11 mouse cellular contexts compared by ENCODE assay signal in the genomic region with DNA sequence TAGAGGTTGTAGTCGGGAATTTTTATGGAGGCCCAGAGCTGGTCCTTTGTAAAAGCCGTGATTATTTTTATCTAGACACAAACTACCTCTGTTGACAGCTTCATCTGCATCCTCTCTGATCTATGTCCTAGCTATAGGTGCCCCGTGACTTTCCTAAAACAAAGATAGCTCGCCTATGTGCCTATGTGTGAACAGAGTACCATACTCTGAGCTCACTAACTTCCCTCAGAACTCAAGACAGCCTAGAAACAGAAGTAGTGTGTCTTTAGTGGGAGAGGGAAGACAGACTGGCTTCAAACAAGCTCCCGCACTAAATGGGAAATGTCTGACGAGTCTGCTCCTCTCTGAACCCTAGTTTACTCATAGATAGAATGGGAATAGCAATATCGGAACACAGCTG. TPM values are rescaled to one million over a fixed set of nuclear protein-coding genes. Genes with fewer than 3 reads are reported as not detected.
DNase-seq lines count a peak whose midpoint lies in the region; ATAC-seq and TF ChIP-seq lines count a peak whose summit lies in the region.
"Had no signal": no experiment of that assay in that cellular context is flagged by ENCODE, and none has a peak within 500 bp of the region (broad histone marks: within the 10 kb centered on the region; RNA-seq: fewer than 3 reads in every experiment).

No protein-coding gene starts in this region.

- no peak for ATAC-seq in hindbrain, postnatal 0 days
- no peak for ATAC-seq in hindbrain, embryonic 12.5 days (ENCODE audit: low FRiP score)
- no peak for ATAC-seq in embryonic facial prominence, embryonic 12.5 days (ENCODE audit: insufficient number of reproducible peaks, insufficient read depth, low FRiP score, low TSS enrichment)
- ATAC-seq in liver, embryonic 15.5 days (ENCODE audit: insufficient read depth): no peak

- H3K27ac ChIP-seq in hindbrain, postnatal 0 days: no peak overlapping the region
- H3K27ac ChIP-seq in hindbrain, embryonic 12.5 days: no peak overlapping the region
- H3K27ac ChIP-seq in embryonic facial prominence, embryonic 12.5 days: 0 out of 2 replicates have a peak overlapping the region, but pooled peaks have one; percentile 71
- peak overlapping the region; percentile 86 for H3K27ac ChIP-seq in liver, embryonic 15.5 days (replicated peaks)
- H3K27ac ChIP-seq in thymus, adult 2 months (ENCODE audit: control insufficient read depth, insufficient read depth, low read length): no peak overlapping the region

- no peak for TF ChIP-seq CTCF in hindbrain, postnatal 0 days (IDR thresholded peaks at IDR 0.05; ENCODE audit: low read depth)
- TF ChIP-seq CTCF in E14TG2a.4 (conservative IDR thresholded peaks at IDR 0.05; ENCODE audit: low read length): no peak
- no peak for TF ChIP-seq CTCF in thymus, adult 2 months (IDR thresholded peaks at IDR 0.05; ENCODE audit: borderline replicate concordance, control insufficient read depth, extremely low read depth, insufficient read depth, low read length, poor library complexity)

- H3K9ac ChIP-seq in hindbrain, postnatal 0 days (replicated peaks; ENCODE audit: low read length): no peak overlapping the region
- no peak overlapping the region for H3K9ac ChIP-seq in hindbrain, embryonic 12.5 days
- no peak overlapping the region for H3K9ac ChIP-seq in embryonic facial prominence, embryonic 12.5 days
- peak overlapping the region; percentile 78 for H3K9ac ChIP-seq in liver, embryonic 15.5 days

- no peak for DNase-seq in hindbrain, postnatal 0 days (ENCODE audit: low spot score)
- DNase-seq in thymus, adult 2 months: no peak
- no peak for DNase-seq in Muller cell, postnatal 12 days (ENCODE audit: inconsistent ontology term)
- DNase-seq in cerebellum, adult 8-10 months: no peak

- H3K4me1 ChIP-seq in hindbrain, postnatal 0 days (ENCODE audit: insufficient read depth, low read length): 0 out of 2 replicates have a peak, but pooled peaks cover 5% of the 10 kb centered on the region
- peaks cover 14% of the 10 kb centered on the region for H3K4me1 ChIP-seq in hindbrain, embryonic 12.5 days
- H3K4me1 ChIP-seq in E14TG2a.4 (replicated peaks; ENCODE audit: low read depth, low read length): peaks cover 48% of the 10 kb centered on the region
- peaks cover 15% of the 10 kb centered on the region for H3K4me1 ChIP-seq in embryonic facial prominence, embryonic 12.5 days
- peaks cover 54% of the 10 kb centered on the region for H3K4me1 ChIP-seq in liver, embryonic 15.5 days (replicated peaks)
- peaks cover 10% of the 10 kb centered on the region for H3K4me1 ChIP-seq in thymus, adult 2 months (replicated peaks; ENCODE audit: control insufficient read depth, insufficient read depth, low read length)

- 0 out of 2 replicates have a peak overlapping the region, but pooled peaks have one; percentile 69 for H3K4me3 ChIP-seq in hindbrain, postnatal 0 days (ENCODE audit: low read length)
- no peak overlapping the region for H3K4me3 ChIP-seq in hindbrain, embryonic 12.5 days
- peak overlapping the region; percentile 89 for H3K4me3 ChIP-seq in E14TG2a.4 (replicated peaks; ENCODE audit: low read length)
- peak overlapping the region; percentile 57; the same call in 1 of the 2 replicates for H3K4me3 ChIP-seq in embryonic facial prominence, embryonic 12.5 days
- peak overlapping the region; percentile 79 for H3K4me3 ChIP-seq in liver, embryonic 15.5 days (replicated peaks)
- H3K4me3 ChIP-seq in thymus, adult 2 months (ENCODE audit: control insufficient read depth, insufficient read depth, low read length): no peak overlapping the region

- WGBS in hindbrain, postnatal 0 days: 86% methylated on average over 7 of the region's 7 CpGs
- WGBS in hindbrain, embryonic 12.5 days: 85% methylated on average over 7 of the region's 7 CpGs
- 80% methylated on average over 7 of the region's 7 CpGs for WGBS in embryonic facial prominence, embryonic 12.5 days
- 31% methylated on average over 7 of the region's 7 CpGs for WGBS in liver, embryonic 15.5 days (ENCODE audit: insufficient replicate concordance)
- WGBS in thymus, adult 2 months: 72% methylated on average over 7 of the region's 7 CpGs

- no peak for TF ChIP-seq POLR2A in thymus, adult 2 months (IDR thresholded peaks at IDR 0.05; ENCODE audit: control insufficient read depth, extremely low read depth, insufficient read depth, low read length, poor library complexity)

- H3K9me3 ChIP-seq in hindbrain, postnatal 0 days (ENCODE audit: low read length): no peaks in the 10 kb centered on the region
- H3K9me3 ChIP-seq in hindbrain, embryonic 12.5 days (replicated peaks): no peaks in the 10 kb centered on the region
- H3K9me3 ChIP-seq in E14TG2a.4 (ENCODE audit: low read length): no peaks in the 10 kb centered on the region
- no peaks in the 10 kb centered on the region for H3K9me3 ChIP-seq in embryonic facial prominence, embryonic 12.5 days
- no peaks in the 10 kb centered on the region for H3K9me3 ChIP-seq in liver, embryonic 15.5 days (replicated peaks)

- peak overlapping the region; percentile 94; the same call in 1 of the 2 replicates for H3K4me2 ChIP-seq in hindbrain, postnatal 0 days (ENCODE audit: low read depth, low read length)
- H3K4me2 ChIP-seq in hindbrain, embryonic 12.5 days (replicated peaks): no peak overlapping the region
- H3K4me2 ChIP-seq in embryonic facial prominence, embryonic 12.5 days (replicated peaks): peak overlapping the region; percentile 65
- peak overlapping the region; percentile 84 for H3K4me2 ChIP-seq in liver, embryonic 15.5 days

- H3K27me3 ChIP-seq in hindbrain, postnatal 0 days (ENCODE audit: insufficient read depth, low read length): no peaks in the 10 kb centered on the region
- no peaks in the 10 kb centered on the region for H3K27me3 ChIP-seq in hindbrain, embryonic 12.5 days
- H3K27me3 ChIP-seq in E14TG2a.4 (ENCODE audit: insufficient read depth, low read length): no peaks in the 10 kb centered on the region
- H3K27me3 ChIP-seq in embryonic facial prominence, embryonic 12.5 days: no peaks in the 10 kb centered on the region
- H3K27me3 ChIP-seq in liver, embryonic 15.5 days: no peaks in the 10 kb centered on the region
- no peaks in the 10 kb centered on the region for H3K27me3 ChIP-seq in thymus, adult 2 months (ENCODE audit: control insufficient read depth, insufficient read depth, low read length)

- H3K36me3 ChIP-seq in hindbrain, postnatal 0 days (ENCODE audit: insufficient read depth, low read length): 0 out of 2 replicates have a peak, but pooled peaks cover under 1% of the 10 kb centered on the region
- H3K36me3 ChIP-seq in hindbrain, embryonic 12.5 days: peaks cover 3% of the 10 kb centered on the region
- H3K36me3 ChIP-seq in E14TG2a.4 (ENCODE audit: insufficient read depth, low read length): peaks cover 35% of the 10 kb centered on the region
- H3K36me3 ChIP-seq in embryonic facial prominence, embryonic 12.5 days: peaks cover 2% of the 10 kb centered on the region; the same call in 1 of the 2 replicates
- peaks cover 15% of the 10 kb centered on the region for H3K36me3 ChIP-seq in liver, embryonic 15.5 days (replicated peaks)
- H3K36me3 ChIP-seq in thymus, adult 2 months (ENCODE audit: control insufficient read depth, insufficient read depth, low read length): 0 out of 2 replicates have a peak, but pooled peaks cover under 1% of the 10 kb centered on the region

RNA-seq across cellular contexts. Expression of a gene that starts 0.7 kb away (rescaled TPM):
- total RNA-seq in hindbrain, postnatal 0 days (2014; rRNA removed): 15.8 and 19.0 TPM in 2 replicates
- 28.2 and 28.8 TPM in 2 replicates for polyA plus RNA-seq in hindbrain, postnatal 0 days (2015; fragmentation: Nextera tagmentation; extraction: Ambion mirVana)
- 24.8 and 27.4 TPM in 2 replicates for polyA plus RNA-seq in hindbrain, embryonic 12.5 days (2016; fragmentation: Nextera tagmentation; extraction: Ambion mirVana)
- polyA plus RNA-seq in embryonic facial prominence, embryonic 12.5 days (2016; fragmentation: Nextera tagmentation; extraction: Ambion mirVana): 31.0 and 33.7 TPM in 2 replicates
- polyA plus RNA-seq in liver, embryonic 15.5 days (2015; fragmentation: Nextera tagmentation; extraction: Ambion mirVana): 20.1 and 22.3 TPM in 2 replicates
- 27.2 and 31.1 TPM in 2 replicates for polyA plus RNA-seq in thymus, adult 2 months (2012; rRNA removed)

RNA-seq across cellular contexts. Expression of a gene that starts 25.7 kb away (rescaled TPM):
- total RNA-seq in hindbrain, postnatal 0 days (2014; rRNA removed): 94.9 and 112 TPM in 2 replicates
- 111 and 118 TPM in 2 replicates for polyA plus RNA-seq in hindbrain, postnatal 0 days (2015; fragmentation: Nextera tagmentation; extraction: Ambion mirVana)
- polyA plus RNA-seq in hindbrain, embryonic 12.5 days (2016; fragmentation: Nextera tagmentation; extraction: Ambion mirVana): 76.8 and 81.8 TPM in 2 replicates
- 93.8 and 94.2 TPM in 2 replicates for polyA plus RNA-seq in embryonic facial prominence, embryonic 12.5 days (2016; fragmentation: Nextera tagmentation; extraction: Ambion mirVana)
- polyA plus RNA-seq in liver, embryonic 15.5 days (2015; fragmentation: Nextera tagmentation; extraction: Ambion mirVana): 57.5 and 60.5 TPM in 2 replicates
- polyA plus RNA-seq in thymus, adult 2 months (2012; rRNA removed): 55.4 and 58.2 TPM in 2 replicates

RNA-seq across cellular contexts. Expression of a gene that starts 28.6 kb away (rescaled TPM):
- 148 and 186 TPM in 2 replicates for total RNA-seq in hindbrain, postnatal 0 days (2014; rRNA removed)
- 321 and 322 TPM in 2 replicates for polyA plus RNA-seq in hindbrain, postnatal 0 days (2015; fragmentation: Nextera tagmentation; extraction: Ambion mirVana)
- 735 and 741 TPM in 2 replicates for polyA plus RNA-seq in hindbrain, embryonic 12.5 days (2016; fragmentation: Nextera tagmentation; extraction: Ambion mirVana)
- 874 and 888 TPM in 2 replicates for polyA plus RNA-seq in embryonic facial prominence, embryonic 12.5 days (2016; fragmentation: Nextera tagmentation; extraction: Ambion mirVana)
- polyA plus RNA-seq in liver, embryonic 15.5 days (2015; fragmentation: Nextera tagmentation; extraction: Ambion mirVana): 509 TPM in 2 replicates
- polyA plus RNA-seq in thymus, adult 2 months (2012; rRNA removed): 376 and 377 TPM in 2 replicates

RNA-seq across cellular contexts. Expression of a gene that starts 32.4 kb away (rescaled TPM):
- total RNA-seq in hindbrain, postnatal 0 days (2014; rRNA removed): 0.16 TPM in 1 of 2 replicates, not detected in the other
- 0.09 TPM in 1 of 2 replicates, not detected in the other for polyA plus RNA-seq in hindbrain, postnatal 0 days (2015; fragmentation: Nextera tagmentation; extraction: Ambion mirVana)
- not detected in 2 replicates for polyA plus RNA-seq in hindbrain, embryonic 12.5 days (2016; fragmentation: Nextera tagmentation; extraction: Ambion mirVana)
- 0.13 TPM in 1 of 2 replicates, not detected in the other for polyA plus RNA-seq in embryonic facial prominence, embryonic 12.5 days (2016; fragmentation: Nextera tagmentation; extraction: Ambion mirVana)
- polyA plus RNA-seq in liver, embryonic 15.5 days (2015; fragmentation: Nextera tagmentation; extraction: Ambion mirVana): not detected in 2 replicates
- not detected in 2 replicates for polyA plus RNA-seq in thymus, adult 2 months (2012; rRNA removed)
- total RNA-seq: common myeloid progenitor, adult 5-6 weeks had no signal
- polyA plus RNA-seq: activated CD4-positive, CD25-positive, alpha-beta regulatory T cell, adult 4 months; kidney, adult 2 months had no signal

RNA-seq across cellular contexts. Expression of a gene that starts 45.3 kb away (rescaled TPM):
- 71.2 and 74.0 TPM in 2 replicates for total RNA-seq in hindbrain, postnatal 0 days (2014; rRNA removed)
- 79.8 and 80.8 TPM in 2 replicates for polyA plus RNA-seq in hindbrain, postnatal 0 days (2015; fragmentation: Nextera tagmentation; extraction: Ambion mirVana)
- 115 and 126 TPM in 2 replicates for polyA plus RNA-seq in hindbrain, embryonic 12.5 days (2016; fragmentation: Nextera tagmentation; extraction: Ambion mirVana)
- 97.6 and 108 TPM in 2 replicates for polyA plus RNA-seq in embryonic facial prominence, embryonic 12.5 days (2016; fragmentation: Nextera tagmentation; extraction: Ambion mirVana)
- polyA plus RNA-seq in liver, embryonic 15.5 days (2015; fragmentation: Nextera tagmentation; extraction: Ambion mirVana): 79.9 and 89.4 TPM in 2 replicates
- polyA plus RNA-seq in thymus, adult 2 months (2012; rRNA removed): 36.9 and 39.4 TPM in 2 replicates

Comparison
In these comparisons a context has a peak if more than half of its experiments do, and no peak if none do; other contexts are left out.
1. H3K4me3 ChIP-seq: peak in hindbrain, postnatal 0 days (single experiment), E14TG2a.4 (single experiment), embryonic facial prominence, embryonic 12.5 days (single experiment) and liver, embryonic 15.5 days (single experiment); none in hindbrain, embryonic 12.5 days (single experiment) and thymus, adult 2 months (single experiment).
2. H3K27ac ChIP-seq: peak in embryonic facial prominence, embryonic 12.5 days (single experiment) and liver, embryonic 15.5 days (single experiment); none in hindbrain, postnatal 0 days (single experiment), hindbrain, embryonic 12.5 days (single experiment) and thymus, adult 2 months (single experiment).